Mouse (Mus musculus) CH12.LX (cell line): Measurements from ENCODE around the gene Rdh16f2.

ENCODE experiments used
- CHD1 ChIP-seq: IDR thresholded peaks from 2 replicates; pipeline ENCODE4 v1.6.1; 2012; ENCODE audit warnings: low read depth, low read length, improper control_type of control experiment, inconsistent platforms
- CTCF ChIP-seq, 2 experiments: IDR thresholded peaks in 1 of 2; conservative IDR thresholded peaks in 1 of 2; 2 replicates each; pipeline ENCODE4 v1.5.1; 2011 to 2012; ENCODE audit warnings: low read depth in 2 of 2, low read length in 2 of 2, improper control_type of control experiment in 1 of 2, inconsistent platforms in 1 of 2, mild to moderate bottlenecking in 1 of 2, moderate library complexity in 1 of 2
- E2F4 ChIP-seq: IDR thresholded peaks from 2 replicates; pipeline ENCODE4 v1.6.1; 2011; ENCODE audit warnings: low read depth, low read length, improper control_type of control experiment; ENCODE audit not compliant: insufficient replicate concordance
- MAX ChIP-seq: IDR thresholded peaks from 2 replicates; pipeline ENCODE4 v1.6.1; 2011; ENCODE audit warnings: low read length, improper control_type of control experiment
- POLR2A ChIP-seq: IDR thresholded peaks from 2 replicates; pipeline ENCODE4 v1.6.1; 2011; ENCODE audit warnings: low read depth, mild to moderate bottlenecking, improper control_type of control experiment, low read length

DNA sequence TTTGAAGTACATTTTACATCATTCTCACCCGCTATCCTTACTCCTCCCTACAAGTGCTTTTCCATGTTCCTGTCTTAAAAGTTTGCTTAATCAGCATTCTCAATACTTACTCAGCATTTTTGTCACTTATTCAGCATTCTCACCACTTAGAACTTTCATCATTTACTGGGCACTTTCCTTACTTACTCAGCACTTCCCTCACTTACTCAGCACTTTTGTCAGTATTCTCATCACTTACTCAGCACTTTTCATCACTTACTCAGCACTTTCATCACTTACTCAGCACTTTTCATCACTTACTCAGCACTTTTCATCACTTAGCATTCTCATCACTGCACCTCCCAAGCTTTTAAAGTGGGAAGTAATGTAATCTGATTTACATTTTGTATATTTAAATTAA lies 49.3 kb downstream of the Rdh16f2 start:
- no peak for TF ChIP-seq CTCF (conservative IDR thresholded peaks at IDR 0.05 in 1 of 2, IDR thresholded peaks at IDR 0.05 in 1 of 2; ENCODE audit: low read depth in 2 of 2, low read length in 2 of 2)
- TF ChIP-seq MAX: no peak
- no peak for TF ChIP-seq POLR2A
- no peak for TF ChIP-seq CHD1
- TF ChIP-seq E2F4: no peak
